Mouse (Mus musculus) gastrocnemius, postnatal 25 days (tissue): ENCODE results near the gene Fntb. TPM values are rescaled to one million over a fixed set of nuclear protein-coding genes. Genes with fewer than 3 reads are reported as not detected.

Experiments used
- DNase-seq: peaks from one replicate; pipeline ENCODE4 v3.0.0; 2022
- long read RNA-seq, 2 experiments: library from polyadenylated mRNA; stranded (forward); transcript quantifications; one replicate each; pipeline ENCODE4 v2.0.0; 2021
- total RNA-seq, 2 experiments: library from RNA; stranded (reverse); gene quantifications; 1 replicate in 1 of 2; 2 replicates in 1 of 2; pipeline ENCODE4 v1.2.3; 2021

Fntb gene
- 10 to 100 TPM; 11.3 to 13.2 TPM for total RNA-seq
- long read RNA-seq, experiment 1, transcript Fntb-201 (12 exons, 2,613 nt), result major isoform, 17 of 23 reads
- long read RNA-seq, experiment 1, partial matches to known transcripts, result 1 of 23 reads
- long read RNA-seq, experiment 1, other reads (novel, unspliced or antisense), result 5 of 23 reads
- long read RNA-seq, experiment 2, transcript Fntb-201 (12 exons, 2,613 nt), result major isoform, 19 of 28 reads
- long read RNA-seq, experiment 2, partial matches to known transcripts, result 0 of 28 reads
- long read RNA-seq, experiment 2, other reads (novel, unspliced or antisense), result 9 of 28 reads

GRCm38 (mm10) chr12:76765354-76765851 is at the start of gene Fntb, which contains the start of gene Churc1:
Gene Fntb (plus strand): TSS chr12:76765589.
Gene Churc1 (plus strand): TSS chr12:76765538.
- peak; percentile 84 for DNase-seq

GRCm38 (mm10) chr12:76718384-76718783 is 47.0 kb upstream of the Fntb start:
- DNase-seq, result no peak

GRCm38 (mm10) chr12:76720572-76720971 is 44.8 kb upstream of the Fntb start:
- no peak for DNase-seq

- no peak for DNase-seq
Observed at GRCm38 (mm10) chr12:76722026-76722425, 43.4 kb upstream of the Fntb start.

- no peak for DNase-seq
Observed at GRCm38 (mm10) chr12:76727955-76728354, 37.4 kb upstream of the Fntb start.

- no peak for DNase-seq
Observed at GRCm38 (mm10) chr12:76750866-76751459, 14.4 kb upstream of the Fntb start.

GRCm38 (mm10) chr12:76752652-76753318 is 12.6 kb upstream of the Fntb start:
- DNase-seq, result no peak

GRCm38 (mm10) chr12:76765901-76766630 is 677 bp downstream of the Fntb start:
- no peak for DNase-seq

- no peak for DNase-seq
Observed at GRCm38 (mm10) chr12:76770841-76771500, 5.6 kb downstream of the Fntb start.

- DNase-seq, result no peak
Observed at GRCm38 (mm10) chr12:76771540-76771939, 6.2 kb downstream of the Fntb start.

- no peak for DNase-seq
Observed at GRCm38 (mm10) chr12:76774652-76775051, 9.3 kb downstream of the Fntb start.

- DNase-seq, result no peak
Observed at GRCm38 (mm10) chr12:76775132-76775531, 9.7 kb downstream of the Fntb start.

- DNase-seq, result no peak
Observed at GRCm38 (mm10) chr12:76776898-76777297, 11.5 kb downstream of the Fntb start.

GRCm38 (mm10) chr12:76777845-76778244 is 12.5 kb downstream of the Fntb start:
- DNase-seq, result no peak

- no peak for DNase-seq
Observed at GRCm38 (mm10) chr12:76778305-76779083, 13.1 kb downstream of the Fntb start.

GRCm38 (mm10) chr12:76779951-76780350 is 14.6 kb downstream of the Fntb start:
- no peak for DNase-seq

GRCm38 (mm10) chr12:76780639-76781468 is 15.5 kb downstream of the Fntb start:
- no peak for DNase-seq

- peak; percentile 49 for DNase-seq
Observed at GRCm38 (mm10) chr12:76784056-76784619, 18.7 kb downstream of the Fntb start.

GRCm38 (mm10) chr12:76790446-76791084 is 25.2 kb downstream of the Fntb start:
- DNase-seq, result no peak
